Mouse (Mus musculus) central nervous system, embryonic 14 days (tissue): ENCODE data around the gene Magea1. TPM values are rescaled to one million over a fixed set of nuclear protein-coding genes. Genes with fewer than 3 reads are reported as not detected.

Experiments
- polyA plus RNA-seq: library from polyadenylated mRNA; depleted of rRNA; stranded (reverse); fragments of >200 nt; gene quantifications from 2 replicates; pipeline ENCODE4 v1.2.3, GENCODE M21; 2012; rRNA removed

Gene Magea1
- not detected in 2 replicates for polyA plus RNA-seq

GRCm38 (mm10) chrX:155089693-155090092 is at the start of gene Magea1:
TSS of gene Magea1 (minus strand) at chrX:155089793.

GRCm38 (mm10) chrX:155128312-155128711 is 38.7 kb upstream of the Magea1 start, which contains the start of gene Cldn34b2:
TSS of gene Cldn34b2 (minus strand) at chrX:155128412.

GRCm38 (mm10) chrX:155093566-155093965 is 4.0 kb upstream of the Magea1 start, which contains the start of gene Magea2:
TSS of gene Magea2 (minus strand) at chrX:155093666.

GRCm38 (mm10) chrX:155063045-155063444 is 26.5 kb downstream of the Magea1 start, which contains the start of gene Magea5:
TSS of gene Magea5 (minus strand) at chrX:155063145.

Other genes starting within 250 kb of the Magea1 start
- not detected in 2 replicates for gene Cldn34b1, start 199.5 kb downstream of the Magea1 start, polyA plus RNA-seq
- gene Magea6, start 153.8 kb downstream of the Magea1 start, polyA plus RNA-seq, result not detected in 2 replicates
- gene Magea3, start 140.3 kb downstream of the Magea1 start, polyA plus RNA-seq, result not detected in 2 replicates
- gene Magea8, start 93.9 kb downstream of the Magea1 start, polyA plus RNA-seq, result not detected in 2 replicates
- gene Magea5, start 26.6 kb downstream of the Magea1 start, polyA plus RNA-seq, result not detected in 2 replicates
- gene Magea2, start 3.9 kb upstream of the Magea1 start, polyA plus RNA-seq, result not detected in 2 replicates
- gene Cldn34b2, start 38.6 kb upstream of the Magea1 start, polyA plus RNA-seq, result not detected in 2 replicates
- 39.6 and 48.1 TPM in 2 replicates for gene Sat1, start 126.7 kb upstream of the Magea1 start, polyA plus RNA-seq
- 18.7 and 22.7 TPM in 2 replicates for gene Acot9, start 172.7 kb upstream of the Magea1 start, polyA plus RNA-seq